Mouse (Mus musculus) ES-Bruce4 (cell line): ENCODE measurements at regions not wholly inside any gene's neighbourhood (a gene's known extent, or its start where the extent isn't known, plus 50 kb on each side); places are given as distances from the start of the nearest gene placed in this dataset.
"Not testable (repeated sequence)": the region's sequence is repeated elsewhere in the genome, so short reads cannot be mapped to it uniquely, and the experiment has no call there.

Experiments
- H3K27ac ChIP-seq: 2 replicates; pipeline ENCODE4 v1.5.1; 2012; ENCODE audit warnings: low read length, inconsistent platforms; ENCODE audit not compliant: insufficient read depth
- H3K27me3 ChIP-seq: 2 replicates; pipeline ENCODE4 v1.6.1; 2012; ENCODE audit warnings: mild to moderate bottlenecking, low read length, inconsistent platforms; ENCODE audit not compliant: control insufficient read depth, poor library complexity, insufficient read depth, severe bottlenecking
- H3K36me3 ChIP-seq: 2 replicates; pipeline ENCODE4 v1.6.1; 2012; ENCODE audit warnings: inconsistent platforms, mild to moderate bottlenecking, low read length, moderate library complexity; ENCODE audit not compliant: control insufficient read depth, poor library complexity, insufficient read depth, severe bottlenecking
- H3K4me1 ChIP-seq: one replicate; pipeline ENCODE4 v1.8.1; 2011; ENCODE audit warnings: low read length; ENCODE audit not compliant: control insufficient read depth, insufficient read depth
- H3K4me3 ChIP-seq: 2 replicates; pipeline ENCODE4 v1.5.1; 2011; ENCODE audit warnings: low read depth, mild to moderate bottlenecking, low read length
- H3K9ac ChIP-seq: 2 replicates; pipeline ENCODE4 v1.6.1; 2012; ENCODE audit warnings: low read depth, mild to moderate bottlenecking, inconsistent platforms; ENCODE audit not compliant: poor library complexity, severe bottlenecking
- H3K9me3 ChIP-seq: replicated peaks from 2 replicates; pipeline ENCODE4 v1.6.1; 2012; ENCODE audit warnings: mild to moderate bottlenecking, low read length, inconsistent platforms; ENCODE audit not compliant: control insufficient read depth, poor library complexity, insufficient read depth, severe bottlenecking
- CTCF ChIP-seq: IDR thresholded peaks from one replicate; pipeline ENCODE4 v1.8.1; 2011; ENCODE audit warnings: low read depth, low read length
- EP300 ChIP-seq: IDR thresholded peaks from 2 replicates; pipeline ENCODE4 v1.6.1; 2011; ENCODE audit warnings: low read depth, low read length; ENCODE audit not compliant: insufficient read depth
- POLR2A ChIP-seq: IDR thresholded peaks from one replicate; pipeline ENCODE4 v1.8.1; 2011; ENCODE audit warnings: low read length; ENCODE audit not compliant: insufficient read depth

DNA sequence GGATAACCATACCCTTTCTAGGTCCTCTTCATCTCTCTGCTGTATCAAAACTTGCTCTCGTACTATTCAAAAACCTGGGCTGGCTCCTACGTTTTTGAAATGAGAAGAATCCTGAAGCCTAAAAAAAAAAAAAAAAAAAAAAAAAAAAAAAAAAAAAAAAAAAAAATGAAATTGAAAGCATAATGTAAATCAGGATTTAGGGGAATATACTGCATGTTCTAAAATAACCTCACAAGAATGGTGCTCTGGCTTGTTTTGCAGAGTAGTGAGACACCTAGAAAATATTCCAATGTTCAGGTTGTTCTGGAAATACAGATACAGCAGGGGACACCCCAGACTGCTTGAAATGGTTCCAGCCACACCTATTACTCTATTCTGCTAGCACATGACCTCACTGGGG is 442.0 kb downstream of the Lmo7 start:
- H3K4me1 ChIP-seq = no peaks in the 10 kb centered on the region
- H3K9ac ChIP-seq = no peak overlapping the region
- no peak overlapping the region for H3K27ac ChIP-seq
- no peaks in the 10 kb centered on the region for H3K27me3 ChIP-seq
- no peaks in the 10 kb centered on the region for H3K9me3 ChIP-seq
- TF ChIP-seq EP300 = no peak
- no peak for TF ChIP-seq POLR2A
- TF ChIP-seq CTCF = no peak
- no peaks in the 10 kb centered on the region for H3K36me3 ChIP-seq
- H3K4me3 ChIP-seq = no peak overlapping the region

DNA sequence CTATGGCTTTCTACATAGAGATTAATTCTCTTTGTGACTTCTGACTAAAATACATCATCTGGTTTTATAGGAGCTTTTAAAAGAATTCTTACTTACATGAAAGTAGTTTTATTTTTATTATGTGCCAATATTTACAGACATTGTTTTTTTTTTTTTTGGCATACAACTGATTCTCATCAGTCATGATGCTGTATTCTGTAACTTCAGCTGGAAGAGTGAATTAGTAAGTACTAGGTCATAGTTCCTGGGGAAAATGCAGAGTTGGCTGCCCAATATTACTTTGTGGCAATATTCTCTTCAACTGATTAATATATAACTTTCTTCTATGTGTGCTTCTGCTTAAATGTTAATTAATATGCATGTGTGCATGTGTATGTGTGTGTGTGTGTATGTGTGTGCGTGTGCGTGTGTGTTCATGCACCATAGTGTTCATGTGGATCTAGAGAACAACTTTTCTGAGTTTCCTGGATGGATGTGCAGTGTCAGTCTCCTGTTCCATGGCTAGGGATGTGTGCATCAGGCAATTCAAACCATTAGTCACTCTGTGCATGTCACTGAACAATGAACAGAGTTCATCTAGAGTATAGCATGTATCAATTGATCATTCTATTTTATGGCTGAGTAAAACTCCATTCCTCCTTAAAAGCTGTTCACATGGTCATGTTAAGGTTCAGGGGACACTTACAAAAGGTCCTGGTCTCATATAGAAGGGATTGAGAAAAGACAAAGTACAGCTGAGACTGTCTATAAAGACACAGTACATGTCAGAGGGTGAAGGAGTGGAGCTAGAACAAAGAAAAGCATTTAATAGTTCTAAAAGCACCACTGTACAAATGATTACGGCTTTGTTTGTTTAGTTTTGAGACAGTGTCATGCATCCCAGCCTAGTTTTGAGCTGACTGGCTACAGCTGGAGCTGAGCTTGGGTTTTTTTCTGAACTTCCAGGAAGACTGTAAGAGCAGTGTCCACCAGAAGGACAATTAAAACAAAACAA is 431.8 kb downstream of the Lmo7 start:
- TF ChIP-seq POLR2A = no peak
- no peak for TF ChIP-seq CTCF
- TF ChIP-seq EP300 = no peak
- no peak overlapping the region for H3K27ac ChIP-seq
- no peak overlapping the region for H3K4me3 ChIP-seq
- no peaks in the 10 kb centered on the region for H3K4me1 ChIP-seq
- no peaks in the 10 kb centered on the region for H3K27me3 ChIP-seq
- no peaks in the 10 kb centered on the region for H3K36me3 ChIP-seq
- no peak overlapping the region for H3K9ac ChIP-seq
- no peaks in the 10 kb centered on the region for H3K9me3 ChIP-seq

DNA sequence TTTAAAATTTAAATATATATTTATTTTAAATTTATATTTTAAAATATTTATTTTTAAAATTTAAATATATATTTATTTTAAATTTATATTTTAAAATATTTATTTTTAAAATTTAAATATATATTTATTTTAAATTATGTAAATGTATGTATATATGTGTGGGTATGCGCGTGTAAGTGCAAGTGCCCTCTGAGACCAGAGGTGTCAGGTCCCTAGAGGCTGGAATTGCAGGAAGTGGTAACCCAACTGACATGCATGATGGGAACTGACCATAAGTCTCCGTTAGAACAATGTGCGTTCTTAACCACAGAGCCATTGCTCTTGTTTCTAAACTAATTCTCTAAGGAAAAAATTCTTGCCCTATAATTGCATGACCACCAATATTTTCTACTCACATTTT is 420.7 kb downstream of the Lmo7 start:
- H3K9me3 ChIP-seq, H3K27me3 ChIP-seq, H3K27ac ChIP-seq, H3K4me3 ChIP-seq, H3K4me1 ChIP-seq, H3K36me3 ChIP-seq, H3K9ac ChIP-seq: not testable (repeated sequence)

DNA sequence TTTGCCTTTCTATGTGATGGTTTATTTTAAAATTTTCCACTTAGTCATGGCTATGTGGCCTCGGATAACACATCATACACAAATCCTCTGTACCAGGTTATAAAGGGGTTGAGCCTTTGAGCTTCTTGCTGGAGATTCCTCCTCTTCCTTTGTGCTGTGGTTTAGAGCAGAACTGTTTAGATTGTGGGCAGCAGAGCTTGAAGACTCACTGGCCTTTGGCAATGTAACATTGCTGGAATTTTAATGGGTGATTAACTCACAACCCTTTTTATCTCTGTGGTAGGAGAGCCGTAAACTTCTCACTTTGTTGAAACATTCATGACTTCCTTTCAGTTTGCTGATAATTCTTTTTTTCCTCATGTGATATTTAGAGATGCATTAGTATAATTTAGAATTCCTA is 413.0 kb downstream of the Lmo7 start:
- H3K4me3 ChIP-seq = no peak overlapping the region
- TF ChIP-seq POLR2A = no peak
- TF ChIP-seq EP300 = no peak
- TF ChIP-seq CTCF = no peak
- H3K4me1 ChIP-seq = no peaks in the 10 kb centered on the region
- H3K9me3 ChIP-seq = no peaks in the 10 kb centered on the region
- H3K27ac ChIP-seq = no peak overlapping the region
- H3K27me3 ChIP-seq = no peaks in the 10 kb centered on the region
- no peaks in the 10 kb centered on the region for H3K36me3 ChIP-seq
- no peak overlapping the region for H3K9ac ChIP-seq

DNA sequence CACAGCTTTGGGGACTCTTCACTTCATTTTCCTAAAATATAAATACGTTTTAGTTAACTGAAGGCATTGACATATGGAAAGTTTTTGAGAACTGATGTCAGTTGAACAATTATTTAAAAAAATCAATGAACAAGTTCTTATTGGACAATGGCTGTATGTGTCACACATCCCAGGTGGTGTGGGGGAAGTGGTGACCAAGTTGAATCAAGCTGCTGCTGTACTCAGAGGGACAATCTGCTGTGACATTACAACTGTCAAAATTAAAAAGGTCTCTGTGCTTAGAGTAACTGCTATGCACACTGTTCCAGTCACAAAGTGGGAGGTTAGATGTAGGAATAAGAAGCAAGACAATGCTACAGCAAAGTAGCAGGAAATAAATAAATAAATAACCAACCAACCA is 409.2 kb downstream of the Lmo7 start:
- H3K9me3 ChIP-seq = no peaks in the 10 kb centered on the region
- no peak for TF ChIP-seq EP300
- no peak for TF ChIP-seq POLR2A
- TF ChIP-seq CTCF = no peak
- no peaks in the 10 kb centered on the region for H3K4me1 ChIP-seq
- no peak overlapping the region for H3K4me3 ChIP-seq
- no peak overlapping the region for H3K27ac ChIP-seq
- no peaks in the 10 kb centered on the region for H3K27me3 ChIP-seq
- H3K36me3 ChIP-seq = no peaks in the 10 kb centered on the region
- H3K9ac ChIP-seq = no peak overlapping the region

DNA sequence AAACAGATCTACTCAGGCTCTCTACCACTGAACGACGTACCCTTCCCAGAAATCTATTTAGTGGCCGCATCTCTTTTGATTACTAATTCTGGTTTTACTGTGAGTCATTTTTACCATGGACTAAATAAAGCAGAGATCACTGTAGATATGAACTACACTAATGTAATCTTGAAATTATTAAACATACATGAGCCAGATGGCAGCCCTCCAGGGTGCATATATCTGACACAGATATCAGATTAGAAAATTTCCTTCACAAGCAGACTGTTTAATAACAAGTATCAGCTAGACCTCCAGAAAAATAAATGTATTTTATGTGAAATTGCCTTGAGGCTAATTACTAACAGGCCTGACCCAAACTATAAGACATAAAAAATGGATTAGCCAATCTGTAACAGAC is 388.4 kb downstream of the Lmo7 start:
- Histone ChIP-seq H3K4me1 (no peaks in the 10 kb centered on the region), H3K9me3 (no peaks in the 10 kb centered on the region), H3K36me3 (no peaks in the 10 kb centered on the region), H3K27ac (no peak overlapping the region), H3K9ac (no peak overlapping the region), H3K4me3 (no peak overlapping the region), H3K27me3 (no peaks in the 10 kb centered on the region)
- TF ChIP-seq EP300 = no peak
- no peak for TF ChIP-seq CTCF
- TF ChIP-seq POLR2A = no peak
